Mouse (Mus musculus): Measurements from ENCODE around the gene Zfp462.

DNA sequence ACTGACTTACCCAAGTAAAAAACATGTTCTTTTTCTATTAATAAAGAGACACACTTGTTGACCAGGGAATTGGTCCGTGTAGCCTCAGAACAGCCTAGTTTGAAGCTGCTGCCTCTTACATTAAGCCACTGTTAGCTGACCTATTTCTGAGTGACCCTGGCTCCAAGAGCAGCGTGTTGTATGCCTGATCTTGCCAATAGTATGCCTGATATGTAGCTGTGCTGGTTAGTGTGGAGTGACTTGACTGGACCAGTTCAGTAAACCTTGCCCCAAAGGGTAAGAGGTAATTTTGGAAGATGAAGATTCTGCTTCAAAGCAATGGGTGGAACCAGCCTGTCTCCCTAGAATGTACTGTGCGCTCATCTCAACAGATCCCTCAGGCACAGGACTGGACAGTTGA lies 26.5 kb downstream of the Zfp462 start:
- no peak for TF ChIP-seq CTCF (IDR thresholded peaks at IDR 0.05; ENCODE audit: low read depth)
- no peak for TF ChIP-seq EP300 (IDR thresholded peaks at IDR 0.05; ENCODE audit: low read depth)
